Mouse (Mus musculus): ENCODE measurements around the gene Gm1123. TPM values are rescaled to one million over a fixed set of nuclear protein-coding genes. Genes with fewer than 3 reads are reported as not detected.

Gene Gm1123
- polyA plus RNA-seq, 1 experiment from 2014 or later: 0.10 TPM

DNA sequence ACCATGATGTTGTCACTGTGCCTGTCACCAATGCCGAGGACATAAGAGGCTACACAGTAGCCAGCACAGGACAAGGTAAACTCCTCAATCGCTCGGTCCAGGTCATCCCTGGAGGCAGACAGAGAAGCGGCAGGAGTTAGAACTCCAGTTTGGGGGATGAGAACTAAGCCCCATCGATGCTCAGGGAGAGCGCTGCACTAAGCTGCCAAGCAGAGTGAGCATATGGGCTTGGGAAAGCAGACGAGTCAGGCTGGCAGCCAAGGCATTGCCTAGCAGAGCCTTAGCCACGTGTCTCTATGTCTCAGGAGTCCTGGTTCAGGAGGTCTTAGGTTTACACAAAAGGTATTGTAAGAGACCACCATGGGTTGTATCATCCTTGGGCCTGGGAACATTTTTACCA is 9.2 kb upstream of the Gm1123 start:
- H3K27ac ChIP-seq: no peak overlapping the region
- H3K9ac ChIP-seq: no peak overlapping the region
- H3K9me3 ChIP-seq (replicated peaks): no peaks in the 10 kb centered on the region
- H3K4me1 ChIP-seq (replicated peaks): peaks cover 8% of the 10 kb centered on the region
- WGBS: 87% methylated on average over 8 of the region's 8 CpGs
- peaks cover 4% of the 10 kb centered on the region; the same call in 1 of the 2 replicates for H3K36me3 ChIP-seq
- no peaks in the 10 kb centered on the region for H3K27me3 ChIP-seq
- ATAC-seq (replicated peaks; ENCODE audit: insufficient number of reproducible peaks, insufficient read depth, low FRiP score, low read depth): no peak
- no peak overlapping the region for H3K4me3 ChIP-seq
- no peak overlapping the region for H3K4me2 ChIP-seq

DNA sequence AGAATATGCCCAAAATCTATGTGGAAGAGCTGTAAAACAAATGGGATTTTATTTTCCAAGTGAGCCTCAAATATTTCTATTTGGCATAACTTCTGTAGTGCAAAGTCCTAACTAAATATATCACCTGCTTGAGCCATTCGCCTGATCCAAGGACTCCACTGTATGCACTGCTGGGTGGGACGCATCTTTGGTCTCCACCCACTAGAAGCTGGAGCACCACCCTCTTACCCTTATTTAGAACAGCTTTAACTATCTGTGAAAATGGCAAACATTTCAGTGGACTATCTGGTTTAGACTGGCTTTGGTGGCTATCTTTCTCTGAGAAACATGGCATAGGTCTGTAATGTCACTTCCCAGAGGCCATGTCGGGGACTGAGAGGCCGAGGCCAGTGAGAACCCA is 7.1 kb upstream of the Gm1123 start:
- ATAC-seq (replicated peaks; ENCODE audit: insufficient number of reproducible peaks, insufficient read depth, low FRiP score, low read depth): no peak
- H3K9me3 ChIP-seq (replicated peaks): no peaks in the 10 kb centered on the region
- no peak overlapping the region for H3K4me2 ChIP-seq
- WGBS: 89% methylated on average over 4 of the region's 4 CpGs
- no peak overlapping the region for H3K27ac ChIP-seq
- no peak overlapping the region for H3K4me3 ChIP-seq
- H3K36me3 ChIP-seq: peaks cover 4% of the 10 kb centered on the region; the same call in 1 of the 2 replicates
- no peak overlapping the region for H3K9ac ChIP-seq
- H3K27me3 ChIP-seq: no peaks in the 10 kb centered on the region
- H3K4me1 ChIP-seq (replicated peaks): 0 out of 2 replicates have a peak, but pooled peaks cover 3% of the 10 kb centered on the region

DNA sequence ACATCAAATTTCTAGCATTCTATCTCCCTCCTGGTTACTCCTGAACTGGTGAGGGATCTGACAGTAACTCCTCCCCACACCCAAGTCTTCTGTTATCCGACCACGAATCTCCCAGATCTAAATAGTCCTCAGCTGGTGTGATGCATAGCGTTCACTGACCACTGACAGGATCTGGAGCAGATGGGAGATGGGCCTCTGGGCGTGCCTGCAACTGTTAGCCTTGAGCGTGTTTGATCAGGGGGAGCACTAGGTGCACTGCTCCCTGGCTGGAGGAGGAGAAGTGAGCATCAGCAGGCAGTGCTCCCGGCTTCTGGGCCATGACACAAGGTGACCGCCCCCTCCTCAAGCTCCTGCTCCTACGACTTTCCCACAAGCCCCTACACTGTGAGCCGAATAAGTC is 6.5 kb upstream of the Gm1123 start:
- Histone ChIP-seq H3K9me3 (replicated peaks) (no peaks in the 10 kb centered on the region), H3K27ac (no peak overlapping the region), H3K9ac (no peak overlapping the region), H3K4me2 (no peak overlapping the region), H3K36me3 (peaks cover 4% of the 10 kb centered on the region; the same call in 1 of the 2 replicates), H3K4me1 (replicated peaks) (0 out of 2 replicates have a peak, but pooled peaks cover 3% of the 10 kb centered on the region), H3K4me3 (no peak overlapping the region), H3K27me3 (no peaks in the 10 kb centered on the region)
- 76% methylated on average over 9 of the region's 9 CpGs for WGBS
- no peak for ATAC-seq (replicated peaks; ENCODE audit: insufficient number of reproducible peaks, insufficient read depth, low FRiP score, low read depth)

DNA sequence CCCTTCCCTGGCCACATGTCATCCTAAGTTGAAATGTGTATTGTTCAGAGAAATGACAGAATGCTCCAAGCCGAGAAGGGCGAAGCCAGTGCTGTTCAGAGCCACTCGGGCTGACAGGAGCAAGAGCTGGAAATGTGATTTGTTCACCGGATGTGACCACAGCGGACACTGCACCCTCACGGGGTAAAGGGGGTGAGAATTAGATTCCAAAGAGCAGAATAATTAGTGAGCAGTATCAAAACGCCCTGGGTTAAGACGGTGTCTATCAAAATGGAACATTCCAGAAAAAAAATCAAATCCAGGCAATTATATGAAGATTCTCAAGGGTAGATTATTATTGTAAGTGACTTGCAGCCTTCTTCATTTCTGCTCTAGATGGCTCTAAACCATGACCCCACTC is 1.4 kb downstream of the Gm1123 start:
- H3K36me3 ChIP-seq: no peaks in the 10 kb centered on the region
- no peaks in the 10 kb centered on the region for H3K9me3 ChIP-seq (replicated peaks)
- H3K27ac ChIP-seq: no peak overlapping the region
- no peaks in the 10 kb centered on the region for H3K27me3 ChIP-seq
- no peak for ATAC-seq (replicated peaks; ENCODE audit: insufficient number of reproducible peaks, insufficient read depth, low FRiP score, low read depth)
- 0 out of 2 replicates have a peak, but pooled peaks cover 3% of the 10 kb centered on the region for H3K4me1 ChIP-seq (replicated peaks)
- H3K9ac ChIP-seq: no peak overlapping the region
- H3K4me3 ChIP-seq: no peak overlapping the region
- no peak overlapping the region for H3K4me2 ChIP-seq
- WGBS: 83% methylated on average over 8 of the region's 8 CpGs

DNA sequence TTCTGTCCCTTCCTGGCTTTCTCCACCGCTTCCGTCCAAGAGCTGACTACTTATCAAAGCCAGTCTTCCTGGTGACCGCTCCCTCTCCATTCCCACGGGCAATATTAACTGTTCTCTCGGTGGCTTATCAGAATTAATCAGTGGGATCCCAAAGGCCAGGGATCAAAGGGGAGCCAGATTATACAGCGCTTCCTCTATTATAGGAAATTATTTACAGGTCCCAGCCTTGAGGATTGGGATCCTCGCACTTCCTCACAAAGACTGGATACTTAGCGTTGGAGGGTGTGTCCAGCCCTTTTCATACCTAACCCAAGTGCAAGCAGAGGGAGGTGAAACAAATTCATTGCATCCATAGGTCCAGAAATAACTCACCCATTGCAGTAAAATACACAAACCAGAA is 3.5 kb downstream of the Gm1123 start:
- no peaks in the 10 kb centered on the region for H3K9me3 ChIP-seq (replicated peaks)
- H3K4me2 ChIP-seq: no peak overlapping the region
- H3K9ac ChIP-seq: no peak overlapping the region
- no peaks in the 10 kb centered on the region for H3K27me3 ChIP-seq
- no peak overlapping the region for H3K27ac ChIP-seq
- WGBS: 69% methylated on average over 8 of the region's 8 CpGs
- no peaks in the 10 kb centered on the region for H3K36me3 ChIP-seq
- no peak for ATAC-seq (replicated peaks; ENCODE audit: insufficient number of reproducible peaks, insufficient read depth, low FRiP score, low read depth)
- H3K4me1 ChIP-seq (replicated peaks): no peaks in the 10 kb centered on the region
- no peak overlapping the region for H3K4me3 ChIP-seq

DNA sequence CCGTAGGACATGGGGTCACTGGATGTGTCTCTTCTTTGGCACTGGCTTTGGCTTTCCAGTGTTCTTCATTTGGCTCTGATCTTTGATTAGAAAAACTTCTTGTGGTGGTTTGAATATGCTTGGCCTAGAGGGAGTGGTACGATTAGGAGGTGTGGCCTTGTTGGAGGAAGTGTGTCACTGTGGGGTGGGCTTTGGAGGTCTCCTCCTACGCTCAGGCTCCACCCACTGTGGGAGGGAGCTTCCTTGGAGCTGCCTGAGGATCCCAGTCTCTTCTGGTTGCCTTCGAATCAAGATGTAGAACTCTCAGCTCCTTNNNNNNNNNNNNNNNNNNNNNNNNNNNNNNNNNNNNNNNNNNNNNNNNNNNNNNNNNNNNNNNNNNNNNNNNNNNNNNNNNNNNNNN is 13.8 kb downstream of the Gm1123 start:
- no peak for ATAC-seq (replicated peaks; ENCODE audit: insufficient number of reproducible peaks, insufficient read depth, low FRiP score, low read depth)
- no peak overlapping the region for H3K4me3 ChIP-seq
- no peak overlapping the region for H3K4me2 ChIP-seq
- 81% methylated on average over 4 of the region's 4 CpGs for WGBS
- H3K27me3 ChIP-seq: no peaks in the 10 kb centered on the region
- no peaks in the 10 kb centered on the region for H3K36me3 ChIP-seq
- no peaks in the 10 kb centered on the region for H3K4me1 ChIP-seq (replicated peaks)
- no peak overlapping the region for H3K9ac ChIP-seq
- no peaks in the 10 kb centered on the region for H3K9me3 ChIP-seq (replicated peaks)
- no peak overlapping the region for H3K27ac ChIP-seq

DNA sequence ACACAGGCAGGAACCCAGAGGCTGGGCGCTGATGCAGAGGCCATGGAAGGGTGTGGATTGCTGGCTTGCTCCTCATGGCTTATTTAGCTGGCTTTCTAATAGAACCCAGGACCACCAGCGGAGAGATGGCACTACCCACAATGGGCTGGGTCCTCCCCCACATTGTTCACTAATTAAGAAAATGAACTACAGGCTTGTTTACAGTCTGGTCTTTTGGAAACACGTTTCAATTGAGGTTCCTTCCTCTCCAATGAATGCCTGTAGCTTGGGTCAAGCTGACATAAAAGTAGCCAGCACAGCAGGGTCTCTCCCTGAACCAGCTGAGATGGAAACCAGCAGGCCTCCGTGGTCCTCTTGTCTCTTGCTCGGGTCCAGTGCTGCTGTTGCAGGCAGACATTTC is 14.3 kb downstream of the Gm1123 start:
- Histone ChIP-seq H3K9me3 (replicated peaks) (no peaks in the 10 kb centered on the region), H3K9ac (no peak overlapping the region), H3K27me3 (no peaks in the 10 kb centered on the region), H3K36me3 (no peaks in the 10 kb centered on the region), H3K4me2 (no peak overlapping the region), H3K27ac (no peak overlapping the region), H3K4me1 (replicated peaks) (no peaks in the 10 kb centered on the region), H3K4me3 (no peak overlapping the region)
- ATAC-seq (replicated peaks; ENCODE audit: insufficient number of reproducible peaks, insufficient read depth, low FRiP score, low read depth): no peak
- WGBS: 58% methylated on average over 5 of the region's 5 CpGs

DNA sequence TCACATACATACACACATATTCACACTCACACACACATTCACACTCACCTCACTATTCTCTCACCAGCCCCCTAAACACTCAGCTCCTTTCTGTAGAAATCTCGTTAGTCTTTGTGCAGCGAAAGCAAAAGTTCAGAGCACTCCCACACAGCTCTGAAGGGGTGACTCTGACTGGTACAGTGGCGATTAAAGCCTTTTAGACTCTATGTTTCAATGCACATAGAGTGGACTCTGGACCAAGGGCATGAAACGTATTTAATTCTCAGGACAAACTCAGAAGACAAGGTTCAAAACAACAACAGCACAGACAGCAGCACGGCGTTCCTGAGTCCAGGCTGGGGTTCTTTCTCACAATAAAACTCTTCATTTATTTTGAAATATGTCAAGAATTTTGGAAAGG is 17.8 kb downstream of the Gm1123 start:
- Histone ChIP-seq H3K9ac (no peak overlapping the region), H3K4me3 (no peak overlapping the region), H3K9me3 (replicated peaks) (no peaks in the 10 kb centered on the region), H3K4me1 (replicated peaks) (no peaks in the 10 kb centered on the region), H3K27me3 (no peaks in the 10 kb centered on the region), H3K27ac (no peak overlapping the region), H3K4me2 (no peak overlapping the region), H3K36me3 (no peaks in the 10 kb centered on the region)
- WGBS: 74% methylated on average over 6 of the region's 6 CpGs
- ATAC-seq (replicated peaks; ENCODE audit: insufficient number of reproducible peaks, insufficient read depth, low FRiP score, low read depth): no peak

DNA sequence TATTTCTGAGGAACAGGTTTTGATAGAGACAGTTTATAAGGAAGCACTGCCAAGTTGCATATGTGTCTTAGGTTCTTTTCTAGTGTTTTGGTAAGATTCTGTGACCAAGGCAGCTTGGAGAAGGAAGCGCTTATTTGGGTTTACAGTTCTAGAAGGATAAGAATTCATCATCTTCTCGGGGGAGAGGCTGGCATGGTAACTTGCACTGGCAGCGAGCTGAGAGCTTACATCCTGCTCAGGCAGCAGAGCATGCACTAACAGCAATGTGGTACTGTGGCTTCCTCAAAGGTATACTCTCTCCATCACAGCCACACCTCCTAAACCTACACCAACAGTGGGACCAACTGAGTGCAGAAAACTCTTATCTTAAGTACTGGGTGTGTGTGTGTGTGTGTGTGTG is 18.8 kb downstream of the Gm1123 start:
- Histone ChIP-seq H3K4me1 (replicated peaks) (no peaks in the 10 kb centered on the region), H3K36me3 (no peaks in the 10 kb centered on the region), H3K4me2 (no peak overlapping the region), H3K9ac (no peak overlapping the region), H3K27me3 (no peaks in the 10 kb centered on the region), H3K27ac (no peak overlapping the region), H3K4me3 (no peak overlapping the region), H3K9me3 (replicated peaks) (no peaks in the 10 kb centered on the region)
- WGBS: 69% methylated on average over 3 of the region's 3 CpGs
- ATAC-seq (replicated peaks; ENCODE audit: insufficient number of reproducible peaks, insufficient read depth, low FRiP score, low read depth): no peak

DNA sequence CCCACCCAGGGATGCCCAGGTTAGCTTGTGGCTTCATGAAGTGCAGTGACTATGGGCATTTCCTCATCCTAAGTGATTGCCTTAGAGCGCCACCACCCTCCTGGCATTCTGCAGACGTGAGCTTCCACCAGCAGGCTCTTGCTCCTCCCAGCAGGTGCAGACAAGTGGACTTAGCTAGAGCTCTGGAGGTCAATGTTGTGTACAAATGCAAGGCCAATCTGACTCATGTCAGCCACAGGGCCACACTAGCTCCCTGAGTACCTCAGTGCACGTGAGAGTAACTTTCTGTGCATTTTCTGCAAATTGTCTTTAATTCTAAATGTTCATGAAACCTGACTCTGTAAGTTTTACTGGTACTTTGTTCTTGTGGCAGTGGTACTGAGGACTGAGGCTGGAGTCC is 19.2 kb downstream of the Gm1123 start:
- Histone ChIP-seq H3K9me3 (replicated peaks) (no peaks in the 10 kb centered on the region), H3K27me3 (no peaks in the 10 kb centered on the region), H3K4me1 (replicated peaks) (no peaks in the 10 kb centered on the region), H3K36me3 (no peaks in the 10 kb centered on the region), H3K9ac (no peak overlapping the region), H3K4me3 (no peak overlapping the region), H3K27ac (no peak overlapping the region), H3K4me2 (no peak overlapping the region)
- 75% methylated on average over 3 of the region's 3 CpGs for WGBS
- ATAC-seq (replicated peaks; ENCODE audit: insufficient number of reproducible peaks, insufficient read depth, low FRiP score, low read depth): no peak

DNA sequence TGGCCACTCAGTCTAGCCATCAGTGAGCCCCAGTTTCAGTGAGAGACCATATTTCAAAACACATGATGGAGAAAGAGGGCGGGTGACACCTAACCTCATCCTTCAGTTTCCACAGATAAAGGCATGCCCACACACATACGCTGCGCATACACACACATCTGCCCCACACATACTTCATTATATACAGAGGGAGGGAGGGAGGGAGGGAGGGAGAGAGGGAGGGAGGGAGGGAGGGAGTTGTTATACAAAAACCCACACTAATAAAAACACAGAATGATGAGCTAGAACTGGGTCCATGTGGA is 25.7 kb downstream of the Gm1123 start:
- H3K4me1 ChIP-seq (replicated peaks): no peaks in the 10 kb centered on the region
- no peak for ATAC-seq (replicated peaks; ENCODE audit: insufficient number of reproducible peaks, insufficient read depth, low FRiP score, low read depth)

DNA sequence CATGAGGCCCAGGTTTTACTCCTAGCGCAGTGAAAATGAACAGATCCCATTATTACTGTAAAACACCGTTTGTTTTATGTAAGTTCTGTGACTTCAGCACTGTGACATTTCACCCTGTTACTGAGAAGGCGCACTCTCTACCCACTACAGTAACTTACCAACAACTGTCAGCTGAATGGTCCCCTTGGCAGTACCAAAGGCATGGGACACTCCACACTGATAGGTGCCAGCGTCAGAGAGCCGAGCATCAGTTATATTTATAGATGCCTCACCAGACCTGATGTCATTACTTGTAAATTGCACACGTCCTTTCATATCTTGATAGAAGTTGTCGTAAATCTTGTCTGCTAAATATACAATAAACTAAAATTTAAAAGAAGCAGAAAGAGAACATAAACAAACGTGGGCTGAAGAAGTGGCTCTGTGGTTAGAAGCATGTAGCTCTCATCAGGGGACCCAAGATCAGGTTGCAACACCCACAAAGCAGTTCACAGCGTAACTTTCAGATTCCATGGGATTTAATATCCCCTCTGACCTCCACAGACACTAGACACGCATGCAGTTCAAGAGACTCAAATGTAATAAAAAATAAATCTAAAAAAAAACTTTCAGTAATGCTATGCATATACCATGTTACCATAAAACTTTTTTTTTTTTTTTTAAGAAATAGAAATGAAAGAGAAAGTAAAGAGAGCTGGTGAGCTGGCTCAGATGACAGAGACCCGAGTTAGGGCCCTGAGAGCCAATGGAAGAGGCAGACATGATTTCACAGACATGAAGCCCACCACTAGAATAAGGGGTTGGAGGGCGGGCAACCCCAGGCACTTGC is 26.2 kb downstream of the Gm1123 start:
- ATAC-seq (replicated peaks; ENCODE audit: insufficient number of reproducible peaks, insufficient read depth, low FRiP score, low read depth): no peak
- no peaks in the 10 kb centered on the region for H3K9me3 ChIP-seq (replicated peaks)
- peaks cover 2% of the 10 kb centered on the region; the same call in 1 of the 2 replicates for H3K36me3 ChIP-seq
- H3K9ac ChIP-seq: no peak overlapping the region
- no peaks in the 10 kb centered on the region for H3K4me1 ChIP-seq (replicated peaks)
- H3K27me3 ChIP-seq: no peaks in the 10 kb centered on the region
- WGBS: 61% methylated on average over 12 of the region's 12 CpGs
- H3K27ac ChIP-seq: no peak overlapping the region
- no peak overlapping the region for H3K4me2 ChIP-seq
- H3K4me3 ChIP-seq: no peak overlapping the region

More for the DNA sequence above, 25.7 kb downstream of the Gm1123 start:
- H3K9ac ChIP-seq: no peak overlapping the region
- no peak overlapping the region for H3K4me2 ChIP-seq
- no peaks in the 10 kb centered on the region for H3K9me3 ChIP-seq (replicated peaks)
- H3K36me3 ChIP-seq: peaks cover 2% of the 10 kb centered on the region; the same call in 1 of the 2 replicates
- 88% methylated on average over 3 of the region's 3 CpGs for WGBS
- no peaks in the 10 kb centered on the region for H3K27me3 ChIP-seq
- H3K27ac ChIP-seq: no peak overlapping the region
- no peak overlapping the region for H3K4me3 ChIP-seq

Measured in heart, embryonic 15.5 days (tissue).